Mouse (Mus musculus) liver, embryonic 16.5 days (tissue): ENCODE measurements around the gene A530064D06Rik. TPM values are rescaled to one million over a fixed set of nuclear protein-coding genes. Genes with fewer than 3 reads are reported as not detected.

ENCODE experiments used
- ATAC-seq: fragments of 200-750 bp; cut with Nextera tagmentation; 2 replicates; pipeline ENCODE4 v1.8.0; 2017; ENCODE audit warnings: low read depth, mild to moderate bottlenecking, moderate number of reproducible peaks, moderate library complexity
- H3K27ac ChIP-seq: fragments of 300-500 bp; sonication (generic); 2 replicates; pipeline ENCODE4 v1.5.1; 2014; ENCODE audit warnings: mild to moderate bottlenecking, low read length
- H3K27me3 ChIP-seq: fragments of 300-500 bp; sonication (generic); 2 replicates; pipeline ENCODE4 v1.6.1; 2014; ENCODE audit warnings: low read depth, low read length, mixed read lengths; ENCODE audit not compliant: control insufficient read depth, insufficient read depth
- H3K36me3 ChIP-seq: fragments of 300-500 bp; sonication (generic); 2 replicates; pipeline ENCODE4 v1.6.1; 2014; ENCODE audit warnings: mild to moderate bottlenecking; ENCODE audit not compliant: control insufficient read depth, insufficient read depth
- H3K4me1 ChIP-seq: fragments of 300-500 bp; sonication (generic); 2 replicates; pipeline ENCODE4 v1.6.1; 2014; ENCODE audit warnings: low read depth, low read length, mixed read lengths; ENCODE audit not compliant: control insufficient read depth
- H3K4me2 ChIP-seq: fragments of 300-500 bp; sonication (generic); 2 replicates; pipeline ENCODE4 v1.6.1; 2014; ENCODE audit warnings: low read depth, low read length, mixed read lengths
- H3K4me3 ChIP-seq: fragments of 300-500 bp; sonication (generic); 2 replicates; pipeline ENCODE4 v1.5.1; 2014; ENCODE audit warnings: low read depth, mild to moderate bottlenecking, low read length
- H3K9ac ChIP-seq: fragments of 300-500 bp; sonication (generic); 2 replicates; pipeline ENCODE4 v1.6.1; 2014; ENCODE audit warnings: low read depth, low read length
- H3K9me3 ChIP-seq: fragments of 300-500 bp; sonication (generic); replicated peaks from 2 replicates; pipeline ENCODE4 v1.6.1; 2016; ENCODE audit warnings: low read length; ENCODE audit not compliant: control insufficient read depth
- WGBS: fragments of 180-500 bp; shearing (Covaris S2); extraction: QIAGEN DNeasy Blood & Tissue Kit; methylation state at CpG from one replicate; pipeline ENCODE4 v1.1.7; 2014; ENCODE audit not compliant: insufficient replicate concordance; 5-methylcytosine and 5-hydroxymethylcytosine counted together
- polyA plus RNA-seq: library from polyadenylated mRNA; unstranded; fragments of >200 nt; fragmentation: Nextera tagmentation; extraction: Ambion mirVana; gene quantifications from 2 replicates; pipeline ENCODE4 v1.2.1, GENCODE M21; 2015

The A530064D06Rik gene
- polyA plus RNA-seq, 1 experiment from 2014 or later = 1.2 TPM

- Histone ChIP-seq H3K27ac (no peak overlapping the region), H3K27me3 (no peaks in the 10 kb centered on the region), H3K9ac (no peak overlapping the region), H3K4me3 (no peak overlapping the region), H3K36me3 (no peaks in the 10 kb centered on the region), H3K9me3 (no peaks in the 10 kb centered on the region), H3K4me2 (no peak overlapping the region), H3K4me1 (no peaks in the 10 kb centered on the region)
- no peak for ATAC-seq
- WGBS = 59% methylated on average over 2 of the region's 2 CpGs
Measured at GRCm38 (mm10) chr17:48132810-48133209, 34.3 kb downstream of the A530064D06Rik start.

GRCm38 (mm10) chr17:48120456-48120855 lies 46.6 kb downstream of the A530064D06Rik start:
- no peak for ATAC-seq
- H3K27ac ChIP-seq = no peak overlapping the region
- WGBS = 83% methylated on average over 20 of the region's 20 CpGs
- H3K27me3 ChIP-seq = no peaks in the 10 kb centered on the region
- H3K36me3 ChIP-seq = no peaks in the 10 kb centered on the region
- H3K9ac ChIP-seq = no peak overlapping the region
- no peaks in the 10 kb centered on the region for H3K9me3 ChIP-seq
- no peak overlapping the region for H3K4me2 ChIP-seq
- no peak overlapping the region for H3K4me3 ChIP-seq
- no peaks in the 10 kb centered on the region; the same call in 1 of the 2 replicates for H3K4me1 ChIP-seq

- no peaks in the 10 kb centered on the region for H3K9me3 ChIP-seq
- no peak for ATAC-seq
- no peak overlapping the region for H3K27ac ChIP-seq
- no peaks in the 10 kb centered on the region for H3K27me3 ChIP-seq
- 12% methylated on average over 3 of the region's 3 CpGs for WGBS
- no peak overlapping the region for H3K4me3 ChIP-seq
- H3K9ac ChIP-seq = no peak overlapping the region
- H3K36me3 ChIP-seq = no peaks in the 10 kb centered on the region
- H3K4me1 ChIP-seq = no peaks in the 10 kb centered on the region; the same call in 1 of the 2 replicates
- no peak overlapping the region for H3K4me2 ChIP-seq
Measured at GRCm38 (mm10) chr17:48119656-48120055, 47.4 kb downstream of the A530064D06Rik start.

GRCm38 (mm10) chr17:48118570-48118969 lies 48.5 kb downstream of the A530064D06Rik start:
- ATAC-seq = no peak
- WGBS = 23% methylated on average over 1 of the region's 1 CpGs

GRCm38 (mm10) chr17:48110547-48111287 lies 56.4 kb downstream of the A530064D06Rik start:
- Histone ChIP-seq H3K4me1 (no peaks in the 10 kb centered on the region), H3K27ac (no peak overlapping the region), H3K36me3 (no peaks in the 10 kb centered on the region), H3K27me3 (no peaks in the 10 kb centered on the region), H3K4me3 (no peak overlapping the region), H3K4me2 (no peak overlapping the region), H3K9ac (no peak overlapping the region), H3K9me3 (no peaks in the 10 kb centered on the region)
- 37% methylated on average over 8 of the region's 8 CpGs for WGBS
- no peak for ATAC-seq

More at GRCm38 (mm10) chr17:48118570-48118969, 48.5 kb downstream of the A530064D06Rik start:
- Histone ChIP-seq H3K9me3 (no peaks in the 10 kb centered on the region), H3K4me1 (no peaks in the 10 kb centered on the region; the same call in 1 of the 2 replicates), H3K27ac (no peak overlapping the region), H3K4me2 (no peak overlapping the region), H3K4me3 (no peak overlapping the region), H3K36me3 (no peaks in the 10 kb centered on the region), H3K27me3 (no peaks in the 10 kb centered on the region), H3K9ac (no peak overlapping the region)

- no peak overlapping the region for H3K4me3 ChIP-seq
- H3K36me3 ChIP-seq = no peaks in the 10 kb centered on the region
- no peaks in the 10 kb centered on the region for H3K9me3 ChIP-seq
- 66% methylated on average over 3 of the region's 3 CpGs for WGBS
- no peak overlapping the region for H3K9ac ChIP-seq
- H3K27ac ChIP-seq = no peak overlapping the region
- H3K4me1 ChIP-seq = no peaks in the 10 kb centered on the region
- ATAC-seq = no peak
- H3K4me2 ChIP-seq = no peak overlapping the region
- no peaks in the 10 kb centered on the region for H3K27me3 ChIP-seq
Measured at GRCm38 (mm10) chr17:48108520-48108919, 58.6 kb downstream of the A530064D06Rik start.

- WGBS = 45% methylated on average over 6 of the region's 6 CpGs
- Histone ChIP-seq H3K4me2 (no peak overlapping the region), H3K9ac (no peak overlapping the region), H3K9me3 (no peaks in the 10 kb centered on the region), H3K4me1 (no peaks in the 10 kb centered on the region), H3K4me3 (no peak overlapping the region), H3K27me3 (no peaks in the 10 kb centered on the region), H3K36me3 (no peaks in the 10 kb centered on the region), H3K27ac (no peak overlapping the region)
- no peak for ATAC-seq
Measured at GRCm38 (mm10) chr17:48107862-48108261, 59.2 kb downstream of the A530064D06Rik start.

GRCm38 (mm10) chr17:48107333-48107732 lies 59.7 kb downstream of the A530064D06Rik start:
- 48% methylated on average over 4 of the region's 4 CpGs for WGBS
- no peak overlapping the region for H3K4me2 ChIP-seq
- H3K9me3 ChIP-seq = no peaks in the 10 kb centered on the region
- no peak for ATAC-seq
- no peak overlapping the region for H3K27ac ChIP-seq
- H3K36me3 ChIP-seq = no peaks in the 10 kb centered on the region
- no peak overlapping the region for H3K9ac ChIP-seq
- no peak overlapping the region for H3K4me3 ChIP-seq
- H3K4me1 ChIP-seq = no peaks in the 10 kb centered on the region
- no peaks in the 10 kb centered on the region for H3K27me3 ChIP-seq
